Mouse (Mus musculus): ENCODE results near the gene Znrf3. TPM values are rescaled to one million over a fixed set of nuclear protein-coding genes. Genes with fewer than 3 reads are reported as not detected.

Znrf3 gene
- total and polyA plus RNA-seq, 3 experiments = 2.1 to 7.7 (median 3.1) TPM

DNA sequence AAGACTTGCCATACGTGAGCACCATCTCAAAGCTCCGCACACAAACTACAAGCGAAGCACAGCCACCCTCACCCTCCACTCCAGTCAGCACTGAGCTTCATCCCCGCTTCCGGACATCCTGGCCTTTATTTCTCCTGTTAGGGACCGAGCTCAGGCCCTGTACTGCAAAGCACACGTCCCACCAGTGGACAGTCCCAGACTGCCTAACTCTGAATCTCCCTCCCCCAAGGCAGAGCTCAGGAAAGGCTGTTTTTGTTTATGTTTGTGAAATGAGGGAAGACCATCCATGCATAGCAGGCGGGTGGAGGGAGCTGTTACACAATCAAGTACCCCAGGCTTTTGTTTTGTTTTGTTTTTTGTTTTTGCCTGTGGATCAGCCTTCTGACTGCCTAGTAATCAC lies 191.9 kb downstream of the Znrf3 start:
- H3K4me1 ChIP-seq (ENCODE audit: insufficient read depth, low read depth, low read length) = no peaks in the 10 kb centered on the region
- peaks cover 39% of the 10 kb centered on the region for H3K27me3 ChIP-seq (ENCODE audit: insufficient read depth, low read length)
- no peaks in the 10 kb centered on the region for H3K9me3 ChIP-seq (replicated peaks)
- TF ChIP-seq TAL1 (conservative IDR thresholded peaks at IDR 0.05; ENCODE audit: low read depth, low read length) (no peak), GATA1 (IDR thresholded peaks at IDR 0.05; ENCODE audit: borderline replicate concordance, low read length) (no peak)
- H3K36me3 ChIP-seq (replicated peaks) = no peaks in the 10 kb centered on the region
- ATAC-seq (ENCODE audit: extremely low read depth, insufficient number of reproducible peaks, low FRiP score, poor library complexity, severe bottlenecking) = no peak
- no peak overlapping the region for H3K4me3 ChIP-seq (ENCODE audit: low read depth, low read length)
- DNase-seq (ENCODE audit: low spot score) = no peak

DNA sequence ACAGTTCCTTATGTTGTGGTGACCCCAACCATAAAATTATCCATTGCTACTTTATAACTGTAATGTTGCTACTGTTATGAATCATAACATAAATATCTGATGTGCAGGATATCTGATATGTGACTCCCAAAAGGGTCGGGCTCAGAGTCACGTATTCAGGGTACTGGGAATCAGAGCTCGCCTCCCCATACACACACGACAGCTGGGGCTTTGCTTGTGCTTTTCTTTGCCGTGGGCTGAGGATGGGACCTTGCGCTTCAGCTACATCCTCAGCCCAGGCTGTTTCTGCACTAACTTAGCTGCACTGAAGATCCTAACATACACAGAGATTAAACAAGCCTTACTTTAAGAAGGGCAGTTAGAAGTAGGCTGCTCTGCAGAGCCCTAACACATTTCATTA lies 193.5 kb downstream of the Znrf3 start:
- Histone ChIP-seq H3K27me3 (ENCODE audit: insufficient read depth, low read length) (peaks cover 36% of the 10 kb centered on the region), H3K4me3 (ENCODE audit: low read depth, low read length) (no peak overlapping the region), H3K36me3 (replicated peaks) (no peaks in the 10 kb centered on the region), H3K4me1 (ENCODE audit: insufficient read depth, low read depth, low read length) (no peaks in the 10 kb centered on the region), H3K9me3 (replicated peaks) (no peaks in the 10 kb centered on the region)
- DNase-seq (ENCODE audit: low spot score) = no peak
- no peak for TF ChIP-seq POLR2AphosphoS5 (IDR thresholded peaks at IDR 0.05; ENCODE audit: insufficient replicate concordance, low read depth, low read length)
- no peak for TF ChIP-seq GATA2 (IDR thresholded peaks at IDR 0.05; ENCODE audit: borderline replicate concordance, low read depth, low read length)
- no peak for TF ChIP-seq TAL1 (conservative IDR thresholded peaks at IDR 0.05; ENCODE audit: low read depth, low read length)
- TF ChIP-seq CTCF (IDR thresholded peaks at IDR 0.05; ENCODE audit: low read depth, low read length) = no peak
- no peak for TF ChIP-seq GATA1 (IDR thresholded peaks at IDR 0.05; ENCODE audit: borderline replicate concordance, low read length)
- no peak for ATAC-seq (ENCODE audit: extremely low read depth, insufficient number of reproducible peaks, low FRiP score, poor library complexity, severe bottlenecking)

DNA sequence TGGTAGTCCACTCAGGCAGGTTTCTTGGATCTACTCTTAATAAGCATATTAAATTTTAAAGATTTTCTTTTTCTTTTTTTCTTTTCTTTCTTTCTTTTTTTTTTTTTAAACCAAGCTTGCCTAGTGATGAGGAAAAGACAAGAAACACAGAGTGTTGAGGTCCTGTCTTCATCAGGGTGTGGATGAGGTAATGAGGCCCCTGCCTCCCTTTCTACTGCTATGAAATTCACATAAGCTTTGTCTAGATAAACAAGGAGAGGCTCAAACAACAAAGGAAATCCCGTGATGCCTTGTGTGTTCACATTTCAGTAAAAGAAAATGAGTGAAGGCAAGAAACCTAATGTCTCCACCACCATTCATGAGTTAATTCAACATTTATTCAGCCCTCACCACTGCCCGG lies 196.4 kb downstream of the Znrf3 start:
- Histone ChIP-seq H3K36me3 (replicated peaks) (no peaks in the 10 kb centered on the region), H3K9me3 (replicated peaks) (no peaks in the 10 kb centered on the region), H3K4me3 (ENCODE audit: low read depth, low read length) (no peak overlapping the region), H3K4me1 (ENCODE audit: insufficient read depth, low read depth, low read length) (no peaks in the 10 kb centered on the region), H3K27me3 (ENCODE audit: insufficient read depth, low read length) (peaks cover 35% of the 10 kb centered on the region)
- DNase-seq (ENCODE audit: low spot score) (no peak), ATAC-seq (ENCODE audit: extremely low read depth, insufficient number of reproducible peaks, low FRiP score, poor library complexity, severe bottlenecking) (no peak)
- TF ChIP-seq GATA1 (IDR thresholded peaks at IDR 0.05; ENCODE audit: borderline replicate concordance, low read length) (no peak), TAL1 (conservative IDR thresholded peaks at IDR 0.05; ENCODE audit: low read depth, low read length) (no peak), CTCF (IDR thresholded peaks at IDR 0.05; ENCODE audit: low read depth, low read length) (no peak), GATA2 (IDR thresholded peaks at IDR 0.05; ENCODE audit: borderline replicate concordance, low read depth, low read length) (no peak), POLR2AphosphoS5 (IDR thresholded peaks at IDR 0.05; ENCODE audit: insufficient replicate concordance, low read depth, low read length) (no peak)

DNA sequence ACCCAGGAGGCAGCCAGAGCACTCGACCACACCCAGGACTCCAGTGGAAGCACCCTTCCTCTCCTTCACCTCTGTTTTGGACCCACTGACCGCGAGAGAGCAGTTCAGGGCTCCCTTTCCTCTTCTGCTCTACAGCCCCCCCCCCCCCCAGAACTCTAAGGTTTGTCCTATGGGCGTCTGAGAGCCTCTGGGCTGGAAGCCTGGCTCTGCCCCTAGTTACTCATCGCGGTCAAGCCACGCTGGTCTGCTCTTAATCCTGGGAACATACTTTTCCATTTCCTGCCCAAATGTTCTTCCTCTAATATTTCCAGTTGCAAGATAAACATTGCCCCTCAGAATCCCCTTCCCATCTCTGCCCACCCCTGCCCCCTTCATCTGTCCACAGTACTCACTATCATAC lies 199.2 kb downstream of the Znrf3 start:
- no peaks in the 10 kb centered on the region for H3K4me1 ChIP-seq (ENCODE audit: insufficient read depth, low read depth, low read length)

DNA sequence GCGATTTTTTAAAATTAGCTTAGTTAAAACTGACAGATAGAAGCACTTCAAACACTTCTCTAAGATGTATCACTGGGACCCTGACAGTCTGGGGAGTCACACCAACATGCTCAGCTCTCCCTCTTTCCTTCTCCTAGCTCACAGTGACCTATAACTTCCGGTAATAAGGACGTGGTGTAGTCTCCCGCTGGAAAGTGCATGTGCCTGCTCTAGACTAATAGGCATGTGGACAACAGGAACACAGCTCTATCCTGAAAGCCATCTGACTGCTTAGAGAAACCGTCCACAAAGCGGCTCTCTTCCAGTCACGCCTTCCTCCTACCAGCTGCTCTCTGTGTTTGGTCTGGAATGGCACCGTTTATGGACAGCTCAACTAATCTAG lies 199.9 kb downstream of the Znrf3 start:
- H3K27me3 ChIP-seq (ENCODE audit: insufficient read depth, low read length) = peaks cover 16% of the 10 kb centered on the region
- no peaks in the 10 kb centered on the region for H3K4me1 ChIP-seq (ENCODE audit: insufficient read depth, low read depth, low read length)
- no peak for DNase-seq (ENCODE audit: low spot score)
- no peak overlapping the region for H3K4me3 ChIP-seq (ENCODE audit: low read depth, low read length)
- no peak for ATAC-seq (ENCODE audit: extremely low read depth, insufficient number of reproducible peaks, low FRiP score, poor library complexity, severe bottlenecking)
- TF ChIP-seq CTCF (IDR thresholded peaks at IDR 0.05; ENCODE audit: low read depth, low read length) (no peak), GATA2 (IDR thresholded peaks at IDR 0.05; ENCODE audit: borderline replicate concordance, low read depth, low read length) (no peak), TAL1 (conservative IDR thresholded peaks at IDR 0.05; ENCODE audit: low read depth, low read length) (no peak), POLR2AphosphoS5 (IDR thresholded peaks at IDR 0.05; ENCODE audit: insufficient replicate concordance, low read depth, low read length) (no peak), GATA1 (IDR thresholded peaks at IDR 0.05; ENCODE audit: borderline replicate concordance, low read length) (no peak)
- no peaks in the 10 kb centered on the region for H3K36me3 ChIP-seq (replicated peaks)
- H3K9me3 ChIP-seq (replicated peaks) = no peaks in the 10 kb centered on the region

More for the DNA sequence above, 199.2 kb downstream of the Znrf3 start:
- TF ChIP-seq CTCF (IDR thresholded peaks at IDR 0.05; ENCODE audit: low read depth, low read length) (no peak), GATA2 (IDR thresholded peaks at IDR 0.05; ENCODE audit: borderline replicate concordance, low read depth, low read length) (no peak), GATA1 (IDR thresholded peaks at IDR 0.05; ENCODE audit: borderline replicate concordance, low read length) (no peak), POLR2AphosphoS5 (IDR thresholded peaks at IDR 0.05; ENCODE audit: insufficient replicate concordance, low read depth, low read length) (no peak), TAL1 (conservative IDR thresholded peaks at IDR 0.05; ENCODE audit: low read depth, low read length) (no peak)
- Histone ChIP-seq H3K4me3 (ENCODE audit: low read depth, low read length) (no peak overlapping the region), H3K27me3 (ENCODE audit: insufficient read depth, low read length) (peaks cover 18% of the 10 kb centered on the region), H3K9me3 (replicated peaks) (no peaks in the 10 kb centered on the region), H3K36me3 (replicated peaks) (no peaks in the 10 kb centered on the region)
- DNase-seq (ENCODE audit: low spot score) (no peak), ATAC-seq (ENCODE audit: extremely low read depth, insufficient number of reproducible peaks, low FRiP score, poor library complexity, severe bottlenecking) (no peak)

DNA sequence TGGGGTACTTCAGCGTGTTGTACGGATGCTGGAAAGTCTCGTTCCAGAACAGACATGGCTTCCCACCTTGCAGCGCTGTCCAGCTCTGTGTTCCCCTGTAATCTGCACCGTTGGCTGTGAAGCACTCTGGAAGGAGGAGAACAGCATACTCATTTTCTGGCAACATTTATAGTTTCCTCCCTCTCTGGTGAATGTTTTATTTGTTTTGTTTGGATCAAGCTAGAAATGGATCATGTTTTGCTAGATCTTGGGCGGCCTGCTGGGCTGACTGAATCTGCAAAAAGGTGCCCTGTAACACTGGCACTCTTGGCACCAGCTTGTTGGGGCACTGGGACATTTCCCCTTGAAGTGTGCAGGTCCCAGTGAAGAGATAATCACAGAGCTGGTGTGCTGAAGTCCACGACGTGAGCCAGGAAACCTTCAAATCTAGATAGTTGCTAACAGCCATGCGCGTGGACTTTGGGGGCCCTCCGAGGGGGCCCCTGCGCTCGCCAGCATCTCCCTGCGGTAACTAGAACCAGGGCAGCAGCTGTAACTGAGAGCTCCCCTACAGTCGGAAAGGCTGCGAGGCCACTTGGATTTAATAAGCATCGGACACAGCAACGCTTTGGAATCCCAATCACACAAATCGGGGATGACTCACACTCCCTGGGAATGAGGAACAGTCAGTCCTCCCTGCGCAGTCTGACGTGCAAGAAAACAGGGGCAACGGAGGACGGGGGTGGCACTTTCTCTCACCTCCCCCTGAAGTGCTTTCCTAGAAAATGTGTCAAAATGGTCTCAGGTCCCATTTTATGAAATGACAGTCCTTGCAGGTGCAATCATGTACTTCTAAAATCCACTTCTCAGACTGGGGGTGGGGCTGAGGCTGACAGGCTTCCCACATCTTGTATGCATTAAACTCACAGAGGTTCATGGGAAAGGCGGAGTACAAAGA lies 200.6 kb downstream of the Znrf3 start:
- Histone ChIP-seq H3K4me1 (ENCODE audit: insufficient read depth, low read depth, low read length) (no peaks in the 10 kb centered on the region), H3K9me3 (replicated peaks) (no peaks in the 10 kb centered on the region), H3K4me3 (ENCODE audit: low read depth, low read length) (no peak overlapping the region), H3K27me3 (ENCODE audit: insufficient read depth, low read length) (peaks cover 18% of the 10 kb centered on the region), H3K36me3 (replicated peaks) (no peaks in the 10 kb centered on the region)
- DNase-seq (ENCODE audit: low spot score) (no peak), ATAC-seq (ENCODE audit: extremely low read depth, insufficient number of reproducible peaks, low FRiP score, poor library complexity, severe bottlenecking) (no peak)
- TF ChIP-seq TAL1 (conservative IDR thresholded peaks at IDR 0.05; ENCODE audit: low read depth, low read length) (no peak), GATA1 (IDR thresholded peaks at IDR 0.05; ENCODE audit: borderline replicate concordance, low read length) (no peak), CTCF (IDR thresholded peaks at IDR 0.05; ENCODE audit: low read depth, low read length) (no peak), POLR2AphosphoS5 (IDR thresholded peaks at IDR 0.05; ENCODE audit: insufficient replicate concordance, low read depth, low read length) (no peak), GATA2 (IDR thresholded peaks at IDR 0.05; ENCODE audit: borderline replicate concordance, low read depth, low read length) (no peak)

Data from G1E (cell line).